Mouse (Mus musculus) c-Kit-negative CD71-positive TER-119-positive erythroid progenitor cells, embryonic 14.5 days (primary cell): ENCODE results near the gene Dusp22.

Experiments
- DNase-seq: peaks from one replicate; pipeline ENCODE4 v3.0.0-alpha.2; 2013; ENCODE audit warnings: low read depth, low spot score

Dusp22 gene

GRCm38 (mm10) chr13:30750461-30751303, 90.9 kb downstream of the Dusp22 start:
- no peak for DNase-seq

GRCm38 (mm10) chr13:30751304-30751580, 91.4 kb downstream of the Dusp22 start:
- no peak for DNase-seq

- no peak for DNase-seq
Measured at GRCm38 (mm10) chr13:30752581-30753187, 92.9 kb downstream of the Dusp22 start.

GRCm38 (mm10) chr13:30753441-30753840, 93.6 kb downstream of the Dusp22 start:
- DNase-seq = no peak

- no peak for DNase-seq
Measured at GRCm38 (mm10) chr13:30754066-30754465, 94.3 kb downstream of the Dusp22 start.

GRCm38 (mm10) chr13:30754825-30755476, 95.2 kb downstream of the Dusp22 start:
- no peak for DNase-seq

- DNase-seq = no peak
Measured at GRCm38 (mm10) chr13:30755577-30755976, 95.8 kb downstream of the Dusp22 start.

- no peak for DNase-seq
Measured at GRCm38 (mm10) chr13:30755998-30756639, 96.3 kb downstream of the Dusp22 start.

- DNase-seq = no peak
Measured at GRCm38 (mm10) chr13:30757264-30757900, 97.6 kb downstream of the Dusp22 start.

GRCm38 (mm10) chr13:30758789-30759381, 99.1 kb downstream of the Dusp22 start:
- no peak for DNase-seq

GRCm38 (mm10) chr13:30760374-30761090, 100.7 kb downstream of the Dusp22 start:
- no peak for DNase-seq
